ENCODE assay signal across 18 mouse cellular contexts in the genomic region with DNA sequence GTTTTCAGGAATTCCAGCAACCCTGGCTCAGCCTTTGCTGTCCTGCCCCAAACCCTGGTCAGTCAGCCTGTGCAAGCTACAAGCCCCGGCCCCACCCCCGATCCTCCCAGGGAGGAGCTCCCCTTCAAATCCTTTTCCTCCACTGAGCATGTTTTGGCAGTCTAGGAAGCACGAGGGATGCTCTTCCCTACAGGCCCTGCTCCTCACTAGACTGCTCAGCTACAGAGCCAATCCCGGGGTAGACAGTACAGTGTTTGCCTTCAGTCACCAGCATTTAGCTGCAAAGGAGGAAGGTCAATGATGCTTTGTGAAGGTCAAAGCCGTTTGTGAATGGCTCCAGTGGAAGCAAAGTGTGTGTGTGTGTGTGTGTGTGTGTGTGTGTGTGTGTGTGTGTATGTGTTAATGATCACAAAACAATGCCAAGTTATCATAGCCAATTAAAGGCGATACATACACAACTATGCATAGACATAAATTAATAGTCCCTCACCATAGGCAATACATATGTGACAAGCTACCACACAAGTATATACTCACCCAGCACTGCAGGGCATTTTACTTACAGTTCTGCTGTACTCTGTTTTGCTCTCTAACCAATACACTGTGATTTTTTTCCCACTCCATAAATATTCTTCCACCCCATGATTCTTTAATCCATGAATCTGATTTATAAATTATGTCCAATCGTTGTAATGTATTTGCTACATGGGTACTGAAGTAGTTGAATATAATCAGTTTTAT. TPM values are rescaled to one million over a fixed set of nuclear protein-coding genes. Genes with fewer than 3 reads are reported as not detected.
"Had no signal": no experiment of that assay in that cellular context is flagged by ENCODE, and none has a peak within 500 bp of the region (broad histone marks: within the 10 kb centered on the region; RNA-seq: fewer than 3 reads in every experiment).

No protein-coding gene starts in this region.

- H3K4me2 ChIP-seq: limb, embryonic 13.5 days; liver, embryonic 13.5 days; midbrain, embryonic 11.5 days; stomach, embryonic 15.5 days had no signal

- H3K36me3 ChIP-seq: limb, embryonic 10.5 days; limb, embryonic 13.5 days; liver, embryonic 13.5 days; stomach, embryonic 15.5 days had no signal

- DNase-seq: kidney, adult 11 months; kidney, adult 8-10 months; layer of hippocampus, adult 9-11 months; liver, embryonic 13.5 days; lung, adult 2 months; lung, postnatal 14 days; lung, postnatal 4 days; midbrain, embryonic 14.5 days; retina, postnatal 1 day; right cerebral cortex, postnatal 25 days; spleen, adult 18-20 months; thymus, postnatal 36 days had no signal

- H3K4me3 ChIP-seq: layer of hippocampus, adult 2 months; limb, embryonic 10.5 days; limb, embryonic 13.5 days; liver, embryonic 13.5 days; stomach, embryonic 15.5 days had no signal

- H3K27me3 ChIP-seq: limb, embryonic 13.5 days; liver, embryonic 13.5 days; stomach, embryonic 15.5 days had no signal

- H3K9ac ChIP-seq: limb, embryonic 13.5 days; liver, embryonic 13.5 days; stomach, embryonic 15.5 days had no signal

- H3K4me1 ChIP-seq: limb, embryonic 10.5 days; limb, embryonic 13.5 days; liver, embryonic 13.5 days; stomach, embryonic 15.5 days had no signal

- H3K27ac ChIP-seq: kidney, postnatal 0 days; layer of hippocampus, adult 2 months; limb, embryonic 10.5 days; limb, embryonic 13.5 days; liver, embryonic 13.5 days; stomach, embryonic 15.5 days had no signal

- H3K9me3 ChIP-seq: limb, embryonic 10.5 days; limb, embryonic 13.5 days; liver, embryonic 13.5 days; stomach, embryonic 15.5 days had no signal

RNA-seq across cellular contexts. Expression of gene Tnfsf10, which starts 23.0 kb away (rescaled TPM):
- polyA plus RNA-seq: limb, embryonic 10.5 days; midbrain, embryonic 11.5 days had no signal
